Mouse (Mus musculus) stomach, postnatal 0 days (tissue): ENCODE results near the gene Dusp3. TPM values are rescaled to one million over a fixed set of nuclear protein-coding genes. Genes with fewer than 3 reads are reported as not detected.

ENCODE experiments used
- ATAC-seq: fragments of 200-750 bp; cut with Nextera tagmentation; 2 replicates; pipeline ENCODE4 v1.8.0; 2017; ENCODE audit not compliant: low FRiP score, low TSS enrichment
- DNase-seq: peaks from one replicate; pipeline ENCODE4 v3.0.0-alpha.2; 2016; ENCODE audit warnings: low spot score
- H3K27ac ChIP-seq: fragments of 300-500 bp; sonication (generic); replicated peaks from 2 replicates; pipeline ENCODE4 v1.5.1; 2014; ENCODE audit warnings: mild to moderate bottlenecking, control low read depth
- H3K27me3 ChIP-seq: fragments of 300-500 bp; sonication (generic); 2 replicates; pipeline ENCODE4 v1.6.1; 2014; ENCODE audit warnings: low read length; ENCODE audit not compliant: control insufficient read depth, insufficient read depth
- H3K36me3 ChIP-seq: fragments of 300-500 bp; sonication (generic); 2 replicates; pipeline ENCODE4 v1.6.1; 2014; ENCODE audit warnings: low read length, mixed read lengths; ENCODE audit not compliant: control insufficient read depth, insufficient read depth
- H3K4me1 ChIP-seq: fragments of 300-500 bp; sonication (generic); replicated peaks from 2 replicates; pipeline ENCODE4 v1.6.1; 2014; ENCODE audit warnings: antibody characterized with exemption; ENCODE audit not compliant: control insufficient read depth, insufficient read depth
- H3K4me2 ChIP-seq: fragments of 300-500 bp; sonication (generic); replicated peaks from 2 replicates; pipeline ENCODE4 v1.6.1; 2014; ENCODE audit warnings: low read depth, mild to moderate bottlenecking, control low read depth, moderate library complexity
- H3K4me3 ChIP-seq: fragments of 300-500 bp; sonication (generic); 2 replicates; pipeline ENCODE4 v1.5.1; 2014; ENCODE audit warnings: low read depth, low read length, control low read depth
- H3K9ac ChIP-seq: fragments of 300-500 bp; sonication (generic); 2 replicates; pipeline ENCODE4 v1.6.1; 2014; ENCODE audit warnings: mild to moderate bottlenecking, low read length, control low read depth, mixed read lengths
- H3K9me3 ChIP-seq: fragments of 300-500 bp; sonication (generic); 2 replicates; pipeline ENCODE4 v1.6.1; 2016; ENCODE audit warnings: low read length; ENCODE audit not compliant: control insufficient read depth
- CTCF ChIP-seq: IDR thresholded peaks from 2 replicates; pipeline ENCODE4 v1.5.1; 2016; ENCODE audit warnings: antibody characterized with exemption, low read depth, mild to moderate bottlenecking, moderate library complexity
- EP300 ChIP-seq: optimal IDR thresholded peaks from 2 replicates; pipeline ENCODE3; 2016; ENCODE audit warnings: antibody characterized with exemption
- WGBS: fragments of 180-500 bp; shearing (Covaris S2); extraction: QIAGEN DNeasy Blood & Tissue Kit; methylation state at CpG from one replicate; pipeline ENCODE4 v1.1.7; 2014; 5-methylcytosine and 5-hydroxymethylcytosine counted together
- polyA plus RNA-seq: library from polyadenylated mRNA; unstranded; fragments of >200 nt; fragmentation: Nextera tagmentation; extraction: Ambion mirVana; gene quantifications from 2 replicates; pipeline ENCODE4 v1.2.1, GENCODE M21; 2015

Gene Dusp3
- polyA plus RNA-seq, 1 experiment from 2014 or later: 22.8 TPM

DNA sequence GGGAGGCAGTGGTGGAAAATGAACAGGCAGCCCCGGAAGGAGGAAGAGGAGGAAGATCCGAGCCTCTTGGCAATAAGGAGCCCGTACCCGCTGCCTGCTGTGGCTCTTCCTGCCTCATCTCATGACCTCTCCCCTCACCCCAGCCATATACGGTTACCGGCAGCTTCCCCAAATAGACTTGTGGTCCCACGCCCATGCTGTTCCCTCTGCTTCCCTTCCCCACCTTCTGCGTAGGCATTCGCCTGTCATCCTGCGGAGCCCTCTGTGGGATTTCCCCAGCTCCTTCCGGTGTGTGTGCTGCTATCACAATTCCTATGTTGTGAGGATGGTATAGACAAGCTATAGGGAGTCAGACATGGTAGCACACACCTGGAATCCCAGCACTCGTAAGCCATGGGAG lies 5.0 kb downstream of the Dusp3 start:
- Histone ChIP-seq H3K27me3 (no peaks in the 10 kb centered on the region), H3K27ac (no peak overlapping the region), H3K36me3 (peaks cover 5% of the 10 kb centered on the region; the same call in 1 of the 2 replicates), H3K9ac (no peak overlapping the region), H3K9me3 (no peaks in the 10 kb centered on the region), H3K4me2 (no peak overlapping the region), H3K4me1 (0 out of 2 replicates have a peak, but pooled peaks cover 2% of the 10 kb centered on the region), H3K4me3 (no peak overlapping the region)
- TF ChIP-seq EP300: no peak
- TF ChIP-seq CTCF: no peak
- WGBS: 89% methylated on average over 12 of the region's 12 CpGs
- DNase-seq: no peak
- ATAC-seq: no peak

DNA sequence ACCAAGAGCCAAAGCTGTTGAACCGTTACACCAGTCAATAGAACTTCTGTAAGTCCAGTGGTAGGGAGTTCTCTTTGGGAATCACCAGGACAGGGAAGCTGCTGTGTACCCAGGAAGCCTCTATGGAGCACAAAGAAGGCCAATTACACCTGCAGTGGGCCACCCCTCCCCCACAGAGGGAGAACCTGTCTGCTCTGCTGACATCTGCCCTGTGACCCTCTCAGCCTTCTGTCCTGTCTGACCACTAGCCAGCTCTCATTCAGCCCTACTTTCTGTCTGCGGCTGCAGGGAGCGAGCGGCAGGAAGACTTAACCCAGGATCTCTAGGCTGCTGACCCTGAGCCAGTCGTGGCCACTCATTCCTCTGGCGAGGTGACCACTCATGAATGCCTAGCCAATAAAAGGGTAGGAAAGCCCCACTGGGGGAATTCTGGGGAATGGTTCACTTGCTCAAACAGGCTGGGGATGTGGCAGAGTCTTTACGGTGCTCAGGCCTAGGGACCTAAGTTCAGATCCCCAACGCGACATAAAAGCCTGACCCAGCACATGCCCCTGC lies 6.1 kb downstream of the Dusp3 start:
- ATAC-seq: no peak
- TF ChIP-seq CTCF (no peak), EP300 (no peak)
- no peak overlapping the region for H3K9ac ChIP-seq

DNA sequence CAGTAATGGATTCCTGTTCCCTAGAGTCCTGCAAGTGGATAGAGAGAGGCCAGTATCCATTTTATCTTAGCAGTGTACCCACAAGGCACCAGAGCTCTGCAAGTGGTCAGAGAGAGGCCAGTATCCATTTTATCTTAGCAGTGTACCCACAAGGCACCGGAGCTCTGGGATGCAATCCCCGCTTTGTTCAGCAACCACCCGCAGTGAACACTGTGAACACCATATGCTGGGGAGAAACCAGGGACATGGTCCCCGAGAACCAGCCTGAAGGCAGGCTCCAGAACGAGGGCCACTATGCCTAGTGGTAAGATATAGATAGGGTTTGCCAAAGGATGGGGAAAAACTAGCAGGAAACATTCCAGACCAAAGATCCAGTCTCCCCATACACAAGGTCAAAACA lies 7.7 kb downstream of the Dusp3 start:
- Histone ChIP-seq H3K36me3 (peaks cover 9% of the 10 kb centered on the region), H3K9me3 (no peaks in the 10 kb centered on the region), H3K4me1 (0 out of 2 replicates have a peak, but pooled peaks cover 2% of the 10 kb centered on the region), H3K4me3 (no peak overlapping the region), H3K4me2 (no peak overlapping the region), H3K9ac (no peak overlapping the region), H3K27me3 (no peaks in the 10 kb centered on the region), H3K27ac (no peak overlapping the region)
- ATAC-seq (no peak), DNase-seq (no peak)
- WGBS: 97% methylated on average over 5 of the region's 5 CpGs
- TF ChIP-seq CTCF (no peak), EP300 (no peak)

More for the DNA sequence above, 6.1 kb downstream of the Dusp3 start:
- Histone ChIP-seq H3K4me1 (0 out of 2 replicates have a peak, but pooled peaks cover 2% of the 10 kb centered on the region), H3K9me3 (no peaks in the 10 kb centered on the region), H3K4me3 (no peak overlapping the region), H3K27me3 (no peaks in the 10 kb centered on the region), H3K4me2 (no peak overlapping the region), H3K27ac (no peak overlapping the region), H3K36me3 (peaks cover 5% of the 10 kb centered on the region; the same call in 1 of the 2 replicates)
- WGBS: 81% methylated on average over 9 of the region's 9 CpGs
- DNase-seq: no peak

DNA sequence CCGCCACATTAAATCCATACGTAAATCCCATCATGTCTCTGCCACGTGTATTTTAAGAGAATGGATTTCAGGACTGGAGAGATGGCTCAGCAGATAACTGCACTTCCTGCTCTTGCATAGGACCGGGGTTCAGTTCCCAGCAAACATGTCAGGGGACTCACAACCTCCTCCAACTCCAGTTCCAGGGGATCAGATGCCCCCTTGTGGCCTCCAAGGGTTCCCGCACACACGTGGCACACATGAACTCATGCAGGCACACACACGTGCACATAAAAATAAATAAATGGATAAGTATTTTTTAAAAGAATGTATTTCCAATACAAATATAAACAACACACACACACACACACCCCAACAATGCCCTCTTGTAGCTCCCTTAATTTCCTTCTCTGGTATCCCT lies 9.9 kb downstream of the Dusp3 start:
- no peak for ATAC-seq
- Histone ChIP-seq H3K36me3 (peaks cover 9% of the 10 kb centered on the region), H3K4me2 (no peak overlapping the region), H3K4me3 (no peak overlapping the region), H3K9ac (no peak overlapping the region), H3K9me3 (no peaks in the 10 kb centered on the region), H3K27me3 (no peaks in the 10 kb centered on the region), H3K4me1 (no peaks in the 10 kb centered on the region), H3K27ac (no peak overlapping the region)
- no peak for DNase-seq
- 94% methylated on average over 7 of the region's 7 CpGs for WGBS
- no peak for TF ChIP-seq EP300
- TF ChIP-seq CTCF: peak; percentile 33; the same call in 1 of the 2 replicates

DNA sequence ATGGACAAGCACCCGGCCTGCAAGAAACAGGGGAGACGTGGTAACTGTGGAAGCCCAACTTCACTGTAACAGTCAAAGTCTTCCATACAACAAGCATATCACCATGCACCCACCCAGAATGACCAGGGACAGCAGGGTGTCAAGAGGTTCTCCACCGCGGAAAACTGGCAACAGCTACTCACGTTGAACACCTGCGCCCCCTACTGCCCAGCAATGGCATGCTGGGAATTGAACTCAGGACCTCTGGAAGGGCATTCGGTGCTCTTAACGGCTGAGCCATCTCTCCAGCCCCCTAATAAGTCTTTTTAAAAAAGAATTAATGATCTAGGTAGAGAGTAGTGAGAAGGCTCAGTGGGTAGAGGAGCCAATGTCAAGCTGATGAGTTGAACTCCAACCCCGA lies 11.9 kb downstream of the Dusp3 start:
- Histone ChIP-seq H3K36me3 (peaks cover 7% of the 10 kb centered on the region; the same call in 1 of the 2 replicates), H3K27me3 (no peaks in the 10 kb centered on the region), H3K4me1 (no peaks in the 10 kb centered on the region), H3K27ac (no peak overlapping the region), H3K9ac (no peak overlapping the region), H3K4me2 (no peak overlapping the region), H3K4me3 (no peak overlapping the region), H3K9me3 (no peaks in the 10 kb centered on the region)
- WGBS: 57% methylated on average over 9 of the region's 9 CpGs
- DNase-seq (no peak), ATAC-seq (no peak)
- TF ChIP-seq EP300: no peak
- peak; percentile 62 for TF ChIP-seq CTCF

DNA sequence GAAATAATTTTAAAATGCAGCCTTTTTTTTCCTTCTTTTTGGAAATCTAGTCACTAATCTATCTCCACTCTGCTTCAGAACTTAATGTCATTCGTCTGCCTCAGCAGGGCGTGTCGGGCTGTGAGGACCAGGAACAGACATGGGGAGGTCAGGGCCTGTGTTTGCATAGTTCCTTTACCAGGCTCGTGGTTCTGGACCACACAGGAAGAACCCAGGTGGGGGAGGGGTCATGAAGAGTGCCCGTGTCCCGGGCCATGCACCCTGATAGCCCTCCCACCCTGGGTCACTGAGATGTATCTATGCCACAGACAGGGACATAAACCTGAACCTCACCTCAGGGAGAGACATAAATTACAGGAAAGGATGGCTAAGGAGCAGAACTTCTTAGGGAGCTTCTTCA lies 12.6 kb downstream of the Dusp3 start:
- no peaks in the 10 kb centered on the region for H3K27me3 ChIP-seq
- H3K4me2 ChIP-seq: no peak overlapping the region
- H3K9ac ChIP-seq: no peak overlapping the region
- no peak overlapping the region for H3K4me3 ChIP-seq
- ATAC-seq (peak; percentile 21; the same call in 1 of the 2 replicates), DNase-seq (no peak)
- TF ChIP-seq EP300 (no peak), CTCF (no peak)
- H3K36me3 ChIP-seq: peaks cover 4% of the 10 kb centered on the region; the same call in 1 of the 2 replicates
- H3K27ac ChIP-seq: no peak overlapping the region
- WGBS: 43% methylated on average over 6 of the region's 6 CpGs
- H3K9me3 ChIP-seq: no peaks in the 10 kb centered on the region
- no peaks in the 10 kb centered on the region for H3K4me1 ChIP-seq
